Mouse (Mus musculus): Measurements from ENCODE around the gene Exoc4. TPM values are rescaled to one million over a fixed set of nuclear protein-coding genes. Genes with fewer than 3 reads are reported as not detected.

Exoc4 gene
- polyA plus RNA-seq, 1 experiment from 2014 or later: 8.8 TPM

- no peak for TF ChIP-seq CTCF (IDR thresholded peaks at IDR 0.05; ENCODE audit: low read depth)
- Histone ChIP-seq H3K9ac (ENCODE audit: low read depth, low read length) (no peak overlapping the region), H3K9me3 (ENCODE audit: control insufficient read depth) (no peaks in the 10 kb centered on the region), H3K36me3 (ENCODE audit: control insufficient read depth, insufficient read depth) (no peaks in the 10 kb centered on the region), H3K4me3 (ENCODE audit: low read depth, low read length) (no peak overlapping the region), H3K4me1 (replicated peaks; ENCODE audit: control insufficient read depth, insufficient read depth, low read length) (no peaks in the 10 kb centered on the region), H3K27me3 (replicated peaks; ENCODE audit: control insufficient read depth, insufficient read depth, low read length) (no peaks in the 10 kb centered on the region), H3K27ac (ENCODE audit: low read depth, low read length) (no peak overlapping the region), H3K4me2 (replicated peaks; ENCODE audit: low read depth) (no peak overlapping the region)
- ATAC-seq: no peak
- 54% methylated on average over 2 of the region's 4 CpGs for WGBS
Observed at GRCm38 (mm10) chr6:33998590-33998989, 749.7 kb downstream of the Exoc4 start.

GRCm38 (mm10) chr6:33999530-33999929 is 750.6 kb downstream of the Exoc4 start:
- ATAC-seq: no peak
- 41% methylated on average over 7 of the region's 7 CpGs for WGBS
- H3K27me3 ChIP-seq (replicated peaks; ENCODE audit: control insufficient read depth, insufficient read depth, low read length): no peaks in the 10 kb centered on the region
- no peak overlapping the region for H3K4me2 ChIP-seq (replicated peaks; ENCODE audit: low read depth)
- H3K4me3 ChIP-seq (ENCODE audit: low read depth, low read length): no peak overlapping the region
- H3K9me3 ChIP-seq (ENCODE audit: control insufficient read depth): no peaks in the 10 kb centered on the region
- H3K27ac ChIP-seq (ENCODE audit: low read depth, low read length): no peak overlapping the region
- H3K4me1 ChIP-seq (replicated peaks; ENCODE audit: control insufficient read depth, insufficient read depth, low read length): no peaks in the 10 kb centered on the region
- no peak overlapping the region for H3K9ac ChIP-seq (ENCODE audit: low read depth, low read length)
- no peaks in the 10 kb centered on the region for H3K36me3 ChIP-seq (ENCODE audit: control insufficient read depth, insufficient read depth)
- TF ChIP-seq CTCF (IDR thresholded peaks at IDR 0.05; ENCODE audit: low read depth): no peak

- H3K36me3 ChIP-seq (ENCODE audit: control insufficient read depth, insufficient read depth): no peaks in the 10 kb centered on the region
Observed at GRCm38 (mm10) chr6:34000644-34001043, 751.8 kb downstream of the Exoc4 start.

GRCm38 (mm10) chr6:34003033-34003432 is 754.1 kb downstream of the Exoc4 start:
- no peaks in the 10 kb centered on the region for H3K4me1 ChIP-seq (replicated peaks; ENCODE audit: control insufficient read depth, insufficient read depth, low read length)
- H3K4me3 ChIP-seq (ENCODE audit: low read depth, low read length): no peak overlapping the region
- no peak overlapping the region for H3K4me2 ChIP-seq (replicated peaks; ENCODE audit: low read depth)
- no peaks in the 10 kb centered on the region for H3K36me3 ChIP-seq (ENCODE audit: control insufficient read depth, insufficient read depth)
- no peak for TF ChIP-seq CTCF (IDR thresholded peaks at IDR 0.05; ENCODE audit: low read depth)
- WGBS: 31% methylated on average over 1 of the region's 1 CpGs
- H3K9ac ChIP-seq (ENCODE audit: low read depth, low read length): no peak overlapping the region
- H3K9me3 ChIP-seq (ENCODE audit: control insufficient read depth): no peaks in the 10 kb centered on the region
- no peak for ATAC-seq
- no peak overlapping the region for H3K27ac ChIP-seq (ENCODE audit: low read depth, low read length)
- no peaks in the 10 kb centered on the region for H3K27me3 ChIP-seq (replicated peaks; ENCODE audit: control insufficient read depth, insufficient read depth, low read length)

More at GRCm38 (mm10) chr6:34000644-34001043, 751.8 kb downstream of the Exoc4 start:
- WGBS: 87% methylated on average over 7 of the region's 7 CpGs
- TF ChIP-seq CTCF (IDR thresholded peaks at IDR 0.05; ENCODE audit: low read depth): no peak
- Histone ChIP-seq H3K4me2 (replicated peaks; ENCODE audit: low read depth) (no peak overlapping the region), H3K27me3 (replicated peaks; ENCODE audit: control insufficient read depth, insufficient read depth, low read length) (no peaks in the 10 kb centered on the region), H3K9me3 (ENCODE audit: control insufficient read depth) (no peaks in the 10 kb centered on the region), H3K4me1 (replicated peaks; ENCODE audit: control insufficient read depth, insufficient read depth, low read length) (no peaks in the 10 kb centered on the region), H3K4me3 (ENCODE audit: low read depth, low read length) (no peak overlapping the region), H3K27ac (ENCODE audit: low read depth, low read length) (no peak overlapping the region), H3K9ac (ENCODE audit: low read depth, low read length) (no peak overlapping the region)
- no peak for ATAC-seq

GRCm38 (mm10) chr6:34013469-34013868 is 764.6 kb downstream of the Exoc4 start:
- Histone ChIP-seq H3K4me2 (replicated peaks; ENCODE audit: low read depth) (no peak overlapping the region), H3K4me1 (replicated peaks; ENCODE audit: control insufficient read depth, insufficient read depth, low read length) (no peaks in the 10 kb centered on the region), H3K27me3 (replicated peaks; ENCODE audit: control insufficient read depth, insufficient read depth, low read length) (no peaks in the 10 kb centered on the region), H3K4me3 (ENCODE audit: low read depth, low read length) (no peak overlapping the region), H3K9me3 (ENCODE audit: control insufficient read depth) (no peaks in the 10 kb centered on the region), H3K27ac (ENCODE audit: low read depth, low read length) (no peak overlapping the region), H3K9ac (ENCODE audit: low read depth, low read length) (no peak overlapping the region), H3K36me3 (ENCODE audit: control insufficient read depth, insufficient read depth) (no peaks in the 10 kb centered on the region)
- WGBS: 77% methylated on average over 6 of the region's 6 CpGs
- ATAC-seq: no peak
- TF ChIP-seq CTCF (IDR thresholded peaks at IDR 0.05; ENCODE audit: low read depth): no peak

Other genes with a start within 250 kb of the Exoc4 start
- gene Chchd3, start 188.8 kb upstream of the Exoc4 start, polyA plus RNA-seq (2015; fragmentation: Nextera tagmentation; extraction: Ambion mirVana): 127 and 134 TPM in 2 replicates